Mouse (Mus musculus) cerebral cortex, adult 2 months (tissue): ENCODE measurements around the gene Hectd1.

Experiments
- whole genome bisulfite sequencing: fragments of 180-500 bp; shearing (Covaris S2); methylation state at CpG from one replicate; pipeline ENCODE4 v1.1.7; 2018; 5-methylcytosine and 5-hydroxymethylcytosine counted together

Gene Hectd1

DNA sequence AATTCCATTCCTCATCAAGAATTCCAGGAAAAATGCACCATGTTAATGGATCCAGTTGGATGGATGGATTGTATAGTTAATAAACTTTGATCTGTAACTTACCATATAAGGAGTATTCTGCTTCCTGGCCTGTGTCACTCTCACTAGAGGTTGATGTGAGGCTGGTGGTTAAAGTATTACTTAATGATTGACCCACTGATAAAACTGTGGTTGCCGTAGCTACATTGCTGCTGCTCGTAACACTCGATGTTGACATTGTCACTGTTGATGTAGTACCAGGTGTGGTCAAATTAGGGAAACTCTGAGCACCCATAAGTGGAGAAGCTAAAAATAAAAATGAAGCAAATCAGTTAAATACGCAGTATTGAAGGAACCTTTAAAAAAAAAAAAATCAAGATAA, 61.9 kb downstream of the Hectd1 start:
- 96% methylated on average over 4 of the region's 4 CpGs for WGBS

GRCm38 (mm10) chr12:51759374-51759773, 70.0 kb downstream of the Hectd1 start:
- 94% methylated on average over 3 of the region's 3 CpGs for WGBS

GRCm38 (mm10) chr12:51755938-51756598, 73.3 kb downstream of the Hectd1 start:
- 91% methylated on average over 12 of the region's 12 CpGs for WGBS

GRCm38 (mm10) chr12:51747348-51747747, 82.0 kb downstream of the Hectd1 start:
- 88% methylated on average over 2 of the region's 2 CpGs for WGBS

DNA sequence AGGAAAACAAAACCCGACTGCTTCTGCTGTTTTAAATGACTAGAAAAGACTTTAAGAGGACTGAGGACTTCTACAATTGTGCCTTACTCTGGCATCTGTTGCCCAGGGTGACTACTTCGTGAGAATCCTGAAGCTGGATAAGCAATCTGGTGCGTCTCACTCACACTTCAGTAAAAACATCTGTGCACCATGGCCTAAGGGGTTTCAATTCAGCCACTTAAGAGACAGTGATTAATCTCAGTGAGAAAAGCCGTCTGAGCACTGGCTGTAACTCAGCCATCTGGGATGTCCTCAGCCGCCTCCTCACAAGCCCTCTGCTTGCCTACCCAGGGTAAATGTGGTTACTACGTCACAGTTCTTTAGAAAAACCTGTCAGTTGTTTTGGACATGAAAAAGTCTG, 84.4 kb downstream of the Hectd1 start:
- 56% methylated on average over 6 of the region's 6 CpGs for WGBS

DNA sequence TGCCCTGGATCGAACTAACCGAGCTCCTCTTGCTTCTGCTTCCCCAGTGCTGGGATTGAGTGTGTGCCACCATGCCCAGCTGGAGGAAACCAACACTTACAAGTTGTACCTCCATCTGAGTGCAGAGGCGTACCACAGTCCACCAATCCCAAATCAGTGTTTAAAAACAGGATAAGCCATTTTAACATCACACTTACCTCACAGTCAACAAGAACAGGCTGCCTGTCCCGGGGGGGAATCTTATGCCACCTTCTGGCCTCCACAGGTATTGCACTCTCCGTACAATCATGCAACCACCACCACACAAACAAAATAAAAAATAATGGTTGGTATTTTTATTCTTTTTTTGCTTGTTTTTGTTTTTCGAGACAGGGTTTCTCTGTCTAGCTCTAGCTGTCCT, 87.6 kb downstream of the Hectd1 start:
- WGBS, result 66% methylated on average over 6 of the region's 6 CpGs

DNA sequence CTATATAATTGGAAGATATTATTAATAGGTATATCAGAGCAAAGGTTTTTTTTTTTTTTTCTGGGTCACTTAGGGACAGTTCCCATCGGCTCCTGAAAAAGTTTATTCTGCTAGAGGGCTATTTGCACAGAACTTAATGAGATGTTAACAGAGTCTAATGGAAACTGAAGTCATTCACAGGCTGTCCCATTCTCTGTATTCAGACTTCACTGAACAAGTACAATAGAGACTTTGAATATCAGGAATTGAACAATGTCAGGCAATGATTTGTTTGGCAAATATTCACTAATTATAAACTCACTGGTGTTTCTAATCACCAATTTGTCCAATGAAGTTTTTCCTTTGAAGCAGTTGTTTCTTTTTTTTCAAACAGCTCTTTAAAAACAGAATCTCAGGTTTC, 92.5 kb downstream of the Hectd1 start:
- WGBS, result 50% methylated on average over 1 of the region's 1 CpGs

DNA sequence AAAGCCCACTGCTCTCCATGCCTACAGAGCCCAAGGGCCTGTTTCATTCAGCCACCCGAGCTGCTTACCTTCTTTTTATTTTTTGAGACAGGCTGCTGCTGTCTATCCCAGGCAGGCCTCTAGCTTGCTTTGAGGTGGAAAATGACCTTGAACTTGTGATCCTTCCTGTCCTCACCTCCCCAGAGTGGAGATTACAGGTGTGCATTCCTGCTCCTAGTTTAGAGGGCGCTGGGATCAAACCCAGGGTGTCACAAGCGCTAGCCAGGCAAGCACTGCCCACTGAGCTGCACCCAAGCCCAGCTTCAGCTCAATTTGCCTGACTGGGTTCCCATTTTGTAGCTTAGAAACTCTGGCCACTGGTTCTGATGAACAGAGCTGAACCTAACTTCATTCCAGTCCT, 93.0 kb downstream of the Hectd1 start:
- 69% methylated on average over 3 of the region's 3 CpGs for WGBS

DNA sequence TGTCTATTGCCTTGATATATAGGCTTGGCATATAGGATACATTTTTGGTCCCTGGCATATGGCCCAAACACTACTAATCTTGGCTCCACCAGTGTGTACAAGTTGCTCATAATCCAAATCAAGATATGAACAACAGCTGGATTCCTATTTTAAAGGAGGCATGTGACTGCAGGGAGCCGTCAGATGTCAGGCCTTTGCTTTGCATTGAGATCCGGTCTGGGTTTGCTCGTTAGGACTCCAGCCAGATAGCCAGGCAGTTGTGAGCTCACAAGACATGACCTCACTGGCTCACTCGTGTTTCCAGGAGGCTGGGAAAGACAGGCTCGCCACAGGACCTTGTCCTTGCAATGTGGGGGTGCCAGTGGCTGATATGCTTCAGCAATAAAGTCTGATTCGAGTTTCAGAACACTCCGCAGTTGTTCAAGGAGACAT, 93.5 kb downstream of the Hectd1 start:
- WGBS, result 43% methylated on average over 7 of the region's 7 CpGs

GRCm38 (mm10) chr12:51734605-51735211, 94.6 kb downstream of the Hectd1 start:
- WGBS, result 59% methylated on average over 14 of the region's 14 CpGs

DNA sequence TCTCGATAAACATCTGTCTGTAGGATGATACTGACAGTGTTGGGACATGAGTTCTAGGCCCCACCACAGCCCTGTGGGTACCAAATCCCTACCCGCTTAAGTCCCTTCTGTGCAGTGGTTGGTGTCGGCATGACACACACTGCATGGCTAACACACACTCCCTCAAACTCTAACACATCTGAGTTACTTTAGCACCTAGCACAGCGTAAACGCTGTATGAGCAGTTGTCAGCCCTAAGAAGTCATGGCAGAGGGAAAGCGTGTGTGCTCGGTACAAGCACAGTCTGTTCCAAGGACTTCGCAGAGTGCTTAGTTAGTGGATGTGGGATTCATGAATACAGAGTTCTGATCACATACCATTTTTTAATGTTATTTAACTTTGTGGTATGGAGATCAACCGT, 99.5 kb downstream of the Hectd1 start:
- 71% methylated on average over 9 of the region's 9 CpGs for WGBS

- WGBS, result 30% methylated on average over 11 of the region's 11 CpGs
Observed at GRCm38 (mm10) chr12:51729058-51729457, 100.3 kb downstream of the Hectd1 start.

- 94% methylated on average over 8 of the region's 8 CpGs for WGBS
Observed at GRCm38 (mm10) chr12:51721836-51722235, 107.5 kb downstream of the Hectd1 start.

DNA sequence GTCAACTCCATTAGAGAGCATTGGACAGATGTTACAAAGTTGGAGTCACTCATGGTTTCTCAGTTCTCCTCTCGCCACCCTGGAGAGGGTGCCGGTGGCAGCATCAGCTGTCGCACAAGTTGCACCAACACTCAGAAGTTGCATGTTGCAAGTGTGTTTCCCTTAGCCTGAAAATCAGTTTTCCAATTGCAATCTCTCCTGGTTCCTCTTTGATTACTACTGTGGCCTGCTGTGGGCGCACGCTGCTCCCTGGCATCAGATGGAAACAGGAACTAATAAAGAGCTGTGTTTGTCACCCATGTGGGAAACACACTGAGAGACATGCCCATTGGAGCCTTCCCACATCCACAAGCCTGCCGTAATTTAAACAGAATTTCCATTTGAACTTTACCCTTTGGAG, 110.7 kb downstream of the Hectd1 start:
- WGBS, result 93% methylated on average over 6 of the region's 6 CpGs

GRCm38 (mm10) chr12:51712685-51713084, 116.7 kb downstream of the Hectd1 start:
- 71% methylated on average over 1 of the region's 1 CpGs for WGBS

DNA sequence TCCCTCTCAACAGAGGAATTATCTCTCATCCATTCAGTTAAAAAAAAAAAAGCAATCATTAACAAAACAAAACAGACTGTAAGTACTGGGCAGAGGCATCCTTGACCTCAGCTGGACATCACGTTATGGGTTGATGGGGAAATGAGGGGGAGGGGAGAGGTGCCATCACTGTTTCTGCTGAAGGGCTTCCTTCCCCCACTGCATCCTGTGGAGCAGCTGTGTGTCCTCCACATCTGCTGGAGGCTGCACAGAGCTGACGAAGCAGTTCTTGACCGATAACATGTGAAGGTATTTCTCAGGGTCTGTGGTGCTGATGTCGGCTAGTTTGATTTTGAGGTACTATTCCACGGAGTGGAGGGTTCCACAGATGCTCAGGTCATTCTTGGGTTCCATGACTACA, 119.2 kb downstream of the Hectd1 start:
- 70% methylated on average over 5 of the region's 5 CpGs for WGBS

GRCm38 (mm10) chr12:51709741-51710140, 119.6 kb downstream of the Hectd1 start:
- 42% methylated on average over 3 of the region's 3 CpGs for WGBS

DNA sequence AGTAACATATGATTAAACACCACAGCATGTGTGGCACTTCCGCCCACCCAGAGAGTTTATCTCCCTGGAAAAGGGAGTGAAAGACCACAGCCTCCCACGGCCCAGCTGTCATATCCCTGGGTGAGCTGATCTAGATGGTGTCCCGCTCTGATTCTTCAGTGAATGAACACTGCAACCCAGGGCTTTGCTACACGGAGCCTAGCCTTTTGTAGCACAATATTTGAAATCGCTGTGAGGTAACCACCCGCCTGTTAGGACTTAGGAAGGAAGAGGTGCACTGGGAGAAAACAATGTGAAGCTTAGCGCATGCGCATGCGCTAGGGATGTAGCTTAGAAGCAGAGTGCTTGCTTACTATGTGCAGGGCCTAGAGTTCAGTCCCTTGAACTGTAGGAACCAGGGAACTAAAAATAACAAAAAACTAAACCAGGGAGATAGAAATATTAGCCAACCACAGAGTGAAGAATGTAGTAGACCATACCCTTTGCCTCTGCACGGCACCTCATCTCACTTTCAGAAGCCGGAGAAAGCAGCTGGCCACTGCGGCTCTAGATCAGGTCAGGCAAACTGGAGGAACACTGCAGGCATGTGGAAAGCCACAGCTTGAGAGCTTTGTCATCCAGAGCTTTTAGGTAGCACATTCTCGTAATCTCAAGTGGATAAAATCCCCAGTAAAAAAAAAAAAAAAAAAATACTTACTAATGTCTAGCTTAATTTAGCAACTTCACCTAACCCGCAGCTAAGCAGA, 120.2 kb downstream of the Hectd1 start:
- WGBS, result 44% methylated on average over 14 of the region's 14 CpGs

DNA sequence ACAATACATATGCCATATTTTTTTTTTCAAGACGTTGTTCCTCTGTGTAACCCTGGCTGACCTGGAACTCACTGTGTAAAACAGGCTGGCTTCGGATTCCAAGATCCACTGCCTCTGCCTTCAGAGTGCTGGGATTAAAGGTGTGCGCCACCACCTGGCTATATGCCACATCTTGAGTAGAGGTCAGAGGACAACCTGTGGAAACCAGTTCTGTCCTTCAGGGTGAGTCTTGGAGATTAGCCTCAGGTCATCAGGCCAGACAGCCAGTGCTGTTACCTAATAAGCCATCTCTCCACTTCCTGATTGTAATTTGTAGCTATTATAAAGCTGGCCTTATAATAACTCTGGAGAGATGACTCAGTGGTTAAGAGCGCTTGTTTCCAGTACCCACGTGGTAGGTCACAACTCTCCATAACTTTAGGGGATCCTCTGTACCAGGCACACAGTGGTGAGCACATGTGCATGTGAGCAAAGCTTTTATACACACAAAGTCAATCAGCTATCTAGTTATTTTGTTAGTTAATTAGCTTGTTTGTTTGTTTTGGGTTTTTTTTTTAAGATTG, 122.6 kb downstream of the Hectd1 start:
- WGBS, result 88% methylated on average over 5 of the region's 5 CpGs

- WGBS, result 80% methylated on average over 12 of the region's 12 CpGs
Observed at GRCm38 (mm10) chr12:51705778-51706177, 123.6 kb downstream of the Hectd1 start.

DNA sequence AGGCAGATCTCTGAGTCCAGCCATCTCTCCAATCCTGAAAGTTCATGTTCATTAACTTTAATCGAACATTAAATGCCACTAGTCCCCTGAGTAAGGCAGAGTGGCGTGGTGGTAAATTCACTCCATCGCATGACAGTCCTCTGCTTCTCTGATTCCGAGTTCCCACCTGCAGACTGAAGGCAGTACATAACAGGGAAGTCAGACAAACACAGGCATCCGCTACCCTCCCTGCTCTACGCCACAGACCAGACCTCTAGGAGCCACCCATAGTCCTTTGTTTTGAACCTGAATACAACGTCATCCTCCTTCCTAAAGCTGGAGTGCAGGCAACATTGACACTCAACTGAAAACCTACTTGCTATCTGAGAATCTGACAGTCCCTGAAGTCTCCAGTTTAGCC, 124.8 kb downstream of the Hectd1 start:
- 76% methylated on average over 7 of the region's 7 CpGs for WGBS

DNA sequence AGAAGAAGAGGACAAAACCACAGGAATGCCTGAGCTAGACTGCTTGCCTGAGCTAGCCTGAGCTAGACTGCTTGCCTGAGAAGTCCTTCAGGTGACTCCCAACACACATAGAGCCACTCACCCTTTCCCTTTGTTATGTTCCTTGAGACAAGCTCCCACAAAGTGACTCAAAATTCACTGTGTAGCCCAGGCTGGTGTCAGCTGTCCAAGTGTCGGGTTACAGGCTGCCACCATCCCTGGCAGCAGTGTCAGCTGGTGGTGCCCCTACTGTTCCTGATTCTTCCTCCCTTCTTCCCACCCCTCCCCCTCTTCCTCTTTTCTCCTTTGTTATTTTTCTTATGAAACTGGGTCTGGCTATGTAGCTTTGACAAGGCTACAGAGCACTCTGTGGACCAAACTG, 125.5 kb downstream of the Hectd1 start:
- 61% methylated on average over 1 of the region's 1 CpGs for WGBS
